Mouse (Mus musculus) C2C12 (cell line): ENCODE results near the gene Dao.

ENCODE experiments used
- CEBPB ChIP-seq: IDR thresholded peaks from one replicate; pipeline ENCODE4 v1.6.1; 2011; ENCODE audit warnings: low read depth, mild to moderate bottlenecking, control low read depth, moderate library complexity
- CTCF ChIP-seq: IDR thresholded peaks from one replicate; pipeline ENCODE4 v1.5.1; 2011; ENCODE audit not compliant: control insufficient read depth, insufficient read depth, insufficient read length
- MAX ChIP-seq: IDR thresholded peaks from one replicate; pipeline ENCODE4 v1.6.1; 2011; ENCODE audit warnings: mild to moderate bottlenecking, control low read depth

DNA sequence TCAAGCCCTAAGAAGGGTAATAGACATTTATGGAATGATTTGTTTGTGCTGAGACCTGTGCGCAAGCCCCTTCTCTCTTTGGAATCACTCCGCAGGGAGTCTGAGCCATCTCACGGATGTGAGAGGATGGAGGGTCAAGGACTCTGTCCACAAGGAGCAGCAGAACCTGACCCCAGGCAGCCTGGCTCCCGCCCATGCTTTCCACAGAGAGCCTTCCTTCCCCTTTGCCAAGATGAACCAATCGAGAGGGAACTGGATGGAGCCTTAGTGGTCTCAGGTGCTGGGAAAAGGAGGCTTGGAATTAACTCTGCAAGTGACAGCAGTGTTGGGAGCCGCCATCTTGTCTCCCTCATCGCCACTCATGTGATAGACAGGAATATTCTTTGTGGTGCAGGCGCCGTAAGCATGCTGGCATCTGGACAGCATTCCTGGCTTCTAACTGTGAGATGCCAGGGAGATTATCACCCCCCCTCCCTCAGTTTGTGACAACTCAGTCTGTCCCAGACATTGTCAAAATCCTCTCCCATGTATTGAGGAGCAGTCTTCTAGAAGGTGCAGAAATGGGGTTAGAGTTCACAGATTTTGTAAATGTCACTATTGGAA, 53.7 kb downstream of the Dao start:
- no peak for TF ChIP-seq CTCF
- TF ChIP-seq CEBPB = no peak
- no peak for TF ChIP-seq MAX
